Mouse (Mus musculus) activated CD4-positive, CD25-positive, alpha-beta regulatory T cell, adult 4 months (primary cell): Measurements from ENCODE around the gene Aco2. TPM values are rescaled to one million over a fixed set of nuclear protein-coding genes. Genes with fewer than 3 reads are reported as not detected.
A peak's percentile ranks its signal among the peaks of the same experiment; 100 is the strongest.

ENCODE experiments used
- ATAC-seq: one replicate; pipeline ENCODE4 v1.8.0; 2017
- polyA plus RNA-seq, 2 experiments: library from polyadenylated mRNA; unstranded; fragments of 100-300 nt; shearing (Covaris generic); gene quantifications; one replicate each; pipeline ENCODE4 v1.2.1; 2017

Aco2 gene
- polyA plus RNA-seq = 100 to 1,000 TPM in 1 of 2 experiments, 10 to 100 TPM in 1; 84.4 to 105 TPM

GRCm38 (mm10) chr15:81872262-81873136, at the start of gene Aco2:
Gene Aco2, plus strand, starts transcription at chr15:81872309.
- peak; percentile 82 for ATAC-seq

DNA sequence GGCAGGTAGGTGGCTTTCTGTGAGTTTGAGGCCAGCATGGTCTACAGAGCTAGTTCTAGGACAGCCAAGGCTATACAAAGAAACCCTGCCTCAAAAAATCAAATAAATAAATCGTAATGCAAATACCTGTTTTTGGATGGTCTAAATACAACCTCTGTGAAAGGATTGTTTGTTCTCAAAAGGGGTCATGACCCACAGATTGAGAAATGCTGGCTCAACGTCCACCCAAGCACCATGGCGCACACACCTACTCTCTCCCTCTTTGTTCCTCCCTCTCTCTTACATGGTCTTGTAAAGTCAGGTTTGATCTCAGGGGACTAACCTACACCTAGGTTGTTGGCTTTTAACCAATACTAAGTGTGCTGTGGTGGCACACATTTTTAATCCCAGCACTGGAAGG, 49.5 kb upstream of the Aco2 start:
- no peak for ATAC-seq

DNA sequence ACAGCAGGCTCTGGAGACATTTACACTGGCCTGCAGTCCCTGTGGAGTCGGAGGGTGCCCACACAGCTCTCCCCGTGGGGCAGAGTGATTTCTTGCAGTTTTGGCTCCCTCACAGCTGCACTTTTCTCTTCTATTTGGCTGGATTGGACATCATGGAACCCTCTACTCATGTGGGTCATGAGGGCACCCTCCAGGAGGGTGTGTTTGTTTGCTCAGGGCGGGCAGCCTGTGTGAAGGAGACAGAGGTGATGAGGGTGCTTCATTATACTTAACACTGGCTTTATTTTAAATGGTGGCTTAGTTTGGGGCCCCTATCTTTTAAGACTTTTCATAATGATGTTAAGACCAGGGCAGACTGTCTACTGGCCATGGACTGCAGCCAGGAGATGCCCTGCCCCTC, 47.3 kb upstream of the Aco2 start:
- ATAC-seq = no peak

- ATAC-seq = no peak
Observed at GRCm38 (mm10) chr15:81828426-81829207, 43.5 kb upstream of the Aco2 start.

- ATAC-seq = no peak
Observed at GRCm38 (mm10) chr15:81829208-81829580, 42.9 kb upstream of the Aco2 start.

GRCm38 (mm10) chr15:81830530-81830929, 41.6 kb upstream of the Aco2 start:
- no peak for ATAC-seq

GRCm38 (mm10) chr15:81831136-81831825, 40.8 kb upstream of the Aco2 start:
- peak; percentile 85 for ATAC-seq

GRCm38 (mm10) chr15:81832219-81832618, 39.9 kb upstream of the Aco2 start:
- ATAC-seq = no peak

DNA sequence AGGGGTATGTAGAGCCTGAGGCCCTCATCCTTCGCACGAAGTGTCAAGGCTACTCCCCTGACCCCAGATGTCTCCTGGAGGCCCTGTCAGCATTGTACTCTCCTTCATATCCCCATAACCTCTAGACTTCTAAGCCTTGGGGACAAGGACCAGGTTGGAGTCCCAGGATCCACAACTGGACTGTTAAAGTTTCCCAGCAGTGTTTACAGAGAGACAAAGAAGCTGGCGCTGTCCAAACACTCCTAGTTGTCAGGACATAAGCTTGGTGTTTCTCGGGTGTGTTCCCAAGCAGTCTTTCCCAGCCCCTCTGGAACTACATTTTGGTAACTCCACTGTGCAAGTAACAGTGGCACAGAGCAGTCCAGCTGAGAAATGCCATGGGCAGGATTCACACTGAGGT, 38.6 kb upstream of the Aco2 start:
- ATAC-seq = no peak

- ATAC-seq = no peak
Observed at GRCm38 (mm10) chr15:81834171-81834841, 37.8 kb upstream of the Aco2 start.

- no peak for ATAC-seq
Observed at GRCm38 (mm10) chr15:81835007-81835880, 36.9 kb upstream of the Aco2 start.

DNA sequence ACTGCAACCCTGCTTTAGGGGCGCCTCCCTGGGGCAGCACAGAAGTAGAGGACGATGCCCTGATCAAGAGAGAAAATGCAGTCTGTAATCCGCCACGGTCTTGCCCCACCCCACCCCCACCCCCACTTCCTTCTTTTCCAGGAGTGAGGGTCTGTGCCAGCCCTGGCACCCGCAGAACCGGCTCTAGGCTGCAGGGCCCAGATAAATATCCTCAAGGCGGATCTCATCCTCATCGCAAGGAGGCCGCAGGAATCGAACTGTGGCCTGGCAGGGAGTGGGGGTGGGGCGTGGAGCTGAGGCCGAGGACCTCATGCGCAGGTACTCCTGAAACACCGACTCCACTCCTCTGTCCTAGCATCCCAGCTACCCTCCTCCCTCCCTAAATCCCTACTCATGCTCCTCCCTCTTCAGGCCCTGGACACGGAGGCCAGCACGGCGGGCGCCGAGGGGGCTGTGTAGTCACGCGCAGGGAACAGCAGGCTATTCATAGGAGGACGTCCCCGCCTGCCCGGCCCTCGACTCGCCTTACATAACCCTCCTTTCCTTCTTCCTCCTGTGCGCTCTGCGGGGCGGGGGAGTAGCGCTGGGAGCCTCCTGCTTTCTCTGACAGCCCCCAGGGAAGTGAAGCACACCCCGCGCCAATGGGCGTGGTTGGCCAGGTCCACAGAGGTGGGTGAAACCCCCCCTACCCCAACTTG, 35.8 kb upstream of the Aco2 start:
- no peak for ATAC-seq

DNA sequence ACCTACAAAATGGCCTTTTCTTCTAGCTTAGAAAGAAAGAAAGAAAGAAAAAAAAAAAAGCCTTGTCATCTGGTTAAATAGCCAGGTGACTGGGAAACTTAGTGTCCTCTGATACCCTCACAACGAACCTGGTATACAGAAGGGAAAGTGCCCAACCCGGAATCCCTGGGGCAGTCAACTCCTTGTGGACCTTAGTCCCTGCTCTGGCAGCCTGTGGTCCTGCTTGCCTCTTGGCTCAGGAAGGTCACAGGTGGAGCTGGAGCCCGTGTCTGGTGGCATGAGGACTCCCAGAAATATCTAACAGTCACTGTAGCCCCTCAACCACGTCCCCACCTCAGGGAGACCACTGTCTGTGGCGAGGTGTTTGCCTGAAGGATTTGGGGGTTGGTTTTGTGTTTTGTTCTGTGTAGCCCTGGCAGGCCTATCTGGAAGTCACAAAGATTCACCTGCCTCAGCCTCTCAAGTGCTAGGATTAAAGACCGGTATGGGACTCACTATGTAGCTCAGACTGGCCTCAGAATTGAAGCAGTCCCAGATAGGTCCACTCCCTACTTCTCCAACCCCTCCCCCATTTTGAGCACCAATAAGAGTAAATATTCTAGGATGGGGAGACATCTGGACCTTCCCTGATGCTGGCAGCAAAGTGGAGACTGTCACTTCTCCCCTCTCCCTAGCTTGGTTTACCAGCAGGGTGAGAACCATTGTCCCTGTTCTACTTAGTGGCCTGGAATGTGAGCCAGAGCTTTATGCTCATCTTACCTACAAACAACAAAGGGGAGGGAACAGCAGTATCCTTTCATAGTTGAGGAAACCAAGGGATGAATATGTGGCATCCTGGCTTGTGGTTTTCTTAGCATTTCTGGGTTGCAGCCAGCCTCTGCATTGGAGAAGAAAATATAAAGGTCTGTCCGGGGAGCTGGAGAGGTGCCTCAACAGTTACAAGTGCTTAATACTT, 34.9 kb upstream of the Aco2 start:
- no peak for ATAC-seq

- ATAC-seq = no peak
Observed at GRCm38 (mm10) chr15:81838554-81839235, 33.4 kb upstream of the Aco2 start.

- no peak for ATAC-seq
Observed at GRCm38 (mm10) chr15:81839634-81840033, 32.5 kb upstream of the Aco2 start.

GRCm38 (mm10) chr15:81840306-81840705, 31.8 kb upstream of the Aco2 start:
- ATAC-seq = no peak

DNA sequence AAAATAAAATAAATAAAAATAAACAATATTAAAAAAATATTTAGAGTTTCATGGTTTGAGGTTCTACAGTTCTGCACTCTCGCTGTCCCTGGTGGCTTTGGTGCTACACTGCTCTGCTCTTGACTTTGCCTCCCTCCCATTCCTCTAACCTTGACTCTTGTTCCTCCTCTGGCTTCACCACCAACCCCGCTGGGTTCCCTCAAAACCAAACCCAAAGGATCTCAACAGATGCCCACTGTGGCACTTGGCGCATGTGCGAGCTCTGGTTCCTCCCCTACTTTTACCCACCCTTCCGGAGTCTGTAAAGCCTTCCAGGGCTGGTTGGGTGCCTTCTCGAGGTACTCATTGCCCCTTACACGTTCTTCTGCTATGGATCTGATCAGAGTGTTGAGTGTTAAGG, 29.8 kb upstream of the Aco2 start:
- no peak for ATAC-seq

DNA sequence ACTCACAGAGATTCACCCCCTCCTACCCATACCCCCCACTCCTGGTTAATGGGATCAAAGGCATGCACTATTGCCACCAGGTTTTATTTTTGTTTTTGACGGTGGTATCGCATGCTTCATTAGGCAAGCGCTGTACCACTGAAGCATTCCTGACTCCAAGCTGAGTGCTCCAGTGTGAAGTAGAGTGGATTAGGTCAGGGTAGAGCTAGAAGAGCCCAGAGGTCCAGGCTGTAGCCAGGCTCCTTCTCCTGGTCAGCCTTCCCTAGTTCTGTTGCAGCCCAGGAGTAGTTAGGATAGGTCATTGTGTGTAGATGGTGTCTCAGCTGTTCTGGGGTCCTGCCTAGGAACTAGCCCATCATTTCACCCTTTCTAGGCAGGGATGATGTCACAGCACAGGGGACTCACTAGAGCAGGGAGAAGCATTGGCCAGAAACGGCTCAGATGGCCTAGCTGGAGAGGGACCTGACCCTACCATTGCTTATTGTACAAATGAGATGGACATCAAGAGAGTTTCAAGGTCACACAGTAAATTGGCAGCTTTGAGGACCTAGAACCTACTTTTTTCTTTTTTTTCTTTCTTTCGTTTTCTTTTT, 27.0 kb upstream of the Aco2 start:
- ATAC-seq = no peak

- ATAC-seq = no peak
Observed at GRCm38 (mm10) chr15:81845724-81846123, 26.4 kb upstream of the Aco2 start.
